Mouse (Mus musculus): ENCODE results near the gene Ncor2.
A peak's percentile ranks its signal among the peaks of the same experiment; 100 is the strongest.

Ncor2 gene

DNA sequence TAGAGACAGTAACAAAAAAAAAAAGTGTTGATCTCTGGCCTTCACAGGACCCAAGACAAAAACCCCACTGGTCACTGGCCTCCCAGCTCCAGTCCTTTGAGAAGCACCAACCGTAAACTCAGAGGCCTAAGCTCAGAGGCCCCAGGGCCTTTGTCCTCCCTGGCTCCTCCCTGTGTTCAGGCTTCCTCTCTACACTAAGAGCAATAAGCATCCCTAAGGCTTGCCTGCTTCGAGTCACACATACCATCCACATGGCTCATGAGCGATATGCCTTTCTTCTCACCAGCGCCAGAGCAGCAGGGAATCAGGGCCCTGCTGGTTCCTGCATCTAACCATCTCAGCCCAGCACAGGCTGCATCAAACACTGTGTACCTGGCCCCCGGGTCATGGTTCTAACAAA, 133.8 kb downstream of the Ncor2 start:
- no peak for ATAC-seq (ENCODE audit: insufficient number of reproducible peaks, low FRiP score, low TSS enrichment)

DNA sequence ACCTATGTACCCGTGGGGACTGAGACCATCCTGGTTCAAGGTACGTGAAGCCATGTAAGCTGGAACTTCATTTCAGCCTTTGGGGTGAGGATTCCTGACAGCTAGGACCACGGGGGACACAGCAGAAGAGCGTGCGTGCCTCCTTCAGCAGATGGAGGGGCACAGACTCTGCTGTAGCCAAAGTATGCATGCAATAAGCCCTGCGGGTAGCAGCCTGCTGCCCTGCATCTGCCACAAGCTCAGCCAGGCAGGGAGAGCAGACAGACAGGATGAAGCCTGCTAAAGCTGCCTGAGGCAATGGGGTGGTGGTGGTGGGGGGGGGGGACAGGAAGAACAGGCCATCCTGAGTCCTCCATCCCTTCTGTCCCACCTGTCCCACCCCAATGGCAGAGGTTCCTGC, 135.6 kb downstream of the Ncor2 start:
- ATAC-seq (ENCODE audit: insufficient number of reproducible peaks, low FRiP score, low TSS enrichment) = no peak

DNA sequence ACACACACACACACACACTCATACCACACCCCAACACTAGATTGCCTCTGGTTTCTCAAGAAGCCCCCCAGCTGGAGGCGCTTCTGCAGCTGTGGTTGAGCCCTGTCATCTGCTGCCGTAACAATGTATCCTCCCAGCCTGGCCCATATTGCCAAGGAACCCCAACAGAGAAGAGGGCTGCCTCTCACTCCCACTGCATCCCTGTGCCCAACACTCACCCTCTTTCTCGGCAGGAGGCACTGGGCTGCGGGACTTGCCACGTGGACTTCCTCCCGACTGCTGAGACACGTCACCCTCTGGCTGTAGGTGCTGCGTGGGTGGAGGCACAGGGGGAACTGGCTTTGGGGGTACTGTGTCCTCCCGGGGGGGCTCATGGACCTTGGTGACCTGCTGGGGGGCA, 137.4 kb downstream of the Ncor2 start:
- ATAC-seq (ENCODE audit: insufficient number of reproducible peaks, low FRiP score, low TSS enrichment) = no peak

DNA sequence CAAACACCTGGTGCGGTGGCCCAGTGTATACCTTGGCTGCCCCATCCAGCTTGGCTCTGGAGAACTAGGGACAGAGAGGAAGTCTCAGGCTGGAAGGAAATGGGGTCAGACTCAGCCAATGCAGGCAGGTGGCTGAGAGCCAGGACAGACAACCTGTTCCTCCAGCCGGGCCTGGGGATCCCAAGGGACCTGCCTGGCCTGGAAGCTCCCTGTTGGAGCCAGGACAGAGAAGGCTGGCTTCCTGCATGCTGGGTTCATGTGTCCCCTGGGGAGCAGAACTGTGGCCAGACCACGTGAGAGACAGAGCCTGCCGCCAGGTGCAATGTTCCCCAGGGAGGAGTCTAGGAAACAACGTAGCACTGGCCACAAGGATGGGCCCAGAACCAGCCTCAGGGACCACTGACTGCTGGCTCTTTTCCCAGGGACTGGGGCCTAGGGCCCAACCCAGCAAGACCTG, 138.9 kb downstream of the Ncor2 start:
- peak; percentile 54 for ATAC-seq (ENCODE audit: insufficient number of reproducible peaks, low FRiP score, low TSS enrichment)

DNA sequence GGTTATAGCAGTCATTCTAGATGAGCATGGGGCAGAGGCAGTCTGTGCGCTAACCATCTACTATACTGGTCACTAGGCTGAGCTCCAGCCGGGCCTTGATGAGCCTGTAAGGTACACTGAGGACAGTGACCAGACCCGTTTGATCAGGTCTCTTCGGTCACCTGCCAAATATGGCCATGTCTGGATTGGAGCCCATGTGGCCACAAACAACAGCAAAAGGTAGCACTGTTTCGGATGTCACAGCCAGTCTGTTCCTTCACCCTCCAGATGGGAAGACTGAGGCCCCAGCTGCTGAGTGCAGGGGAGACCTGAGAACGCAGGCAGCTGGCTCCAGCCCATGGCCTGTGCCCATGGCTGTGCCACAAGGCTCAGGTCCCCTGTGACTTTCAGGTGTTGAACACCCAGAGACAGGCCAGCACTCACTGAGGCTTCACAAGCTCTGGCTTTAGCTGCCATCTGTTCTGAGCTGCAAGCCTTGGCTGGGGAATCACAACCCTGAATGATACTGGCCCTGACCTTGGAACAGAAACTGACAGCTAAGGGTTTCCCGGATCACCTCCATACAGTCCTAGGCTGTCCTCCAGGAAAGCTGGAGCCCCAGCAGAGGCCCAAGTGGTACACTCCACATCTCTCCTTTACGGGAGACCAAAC, 139.5 kb downstream of the Ncor2 start:
- peak; percentile 53; the same call in 1 of the 2 replicates for ATAC-seq (ENCODE audit: insufficient number of reproducible peaks, low FRiP score, low TSS enrichment)

DNA sequence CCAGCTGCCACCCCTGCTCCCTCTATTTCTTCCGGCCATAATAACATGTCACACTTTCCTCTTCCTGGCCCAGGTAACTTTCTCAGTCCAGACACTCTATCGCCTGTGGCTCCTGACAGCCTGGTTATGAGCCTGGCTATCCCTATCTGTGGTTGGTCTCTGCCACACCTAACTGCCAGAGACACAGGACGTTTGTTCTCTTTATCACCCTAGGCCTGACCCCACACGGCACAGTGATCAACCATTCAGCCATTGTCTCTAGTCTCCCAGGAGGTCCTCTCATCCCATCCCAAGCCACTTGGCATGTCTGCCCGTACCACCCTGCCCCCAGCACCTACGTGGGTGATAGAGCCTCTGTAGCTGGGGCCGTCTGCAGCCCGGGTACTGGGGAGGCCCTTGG, 142.5 kb downstream of the Ncor2 start:
- no peak for ATAC-seq (ENCODE audit: insufficient number of reproducible peaks, low FRiP score, low TSS enrichment)

DNA sequence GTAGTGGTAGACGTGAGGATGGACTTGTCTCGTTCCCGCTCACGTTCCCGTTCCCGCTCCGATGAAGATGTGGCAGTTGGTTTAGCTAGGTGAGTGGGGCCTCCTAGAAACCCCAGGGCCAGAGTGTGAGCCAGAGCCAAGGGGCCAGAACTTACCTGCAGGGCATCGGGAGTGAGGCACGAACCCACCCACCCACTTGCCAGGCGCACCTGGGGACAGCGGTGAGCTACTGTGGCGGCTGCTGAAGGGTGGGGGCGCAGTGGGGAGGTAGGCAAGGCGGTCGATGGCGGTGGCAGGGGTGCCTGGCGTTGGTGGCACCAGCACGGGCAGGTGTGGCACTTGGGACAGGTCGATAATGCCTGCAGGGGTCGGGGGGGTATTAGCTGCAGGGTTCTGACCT, 150.1 kb downstream of the Ncor2 start:
- no peak for ATAC-seq (ENCODE audit: insufficient number of reproducible peaks, low FRiP score, low TSS enrichment)

DNA sequence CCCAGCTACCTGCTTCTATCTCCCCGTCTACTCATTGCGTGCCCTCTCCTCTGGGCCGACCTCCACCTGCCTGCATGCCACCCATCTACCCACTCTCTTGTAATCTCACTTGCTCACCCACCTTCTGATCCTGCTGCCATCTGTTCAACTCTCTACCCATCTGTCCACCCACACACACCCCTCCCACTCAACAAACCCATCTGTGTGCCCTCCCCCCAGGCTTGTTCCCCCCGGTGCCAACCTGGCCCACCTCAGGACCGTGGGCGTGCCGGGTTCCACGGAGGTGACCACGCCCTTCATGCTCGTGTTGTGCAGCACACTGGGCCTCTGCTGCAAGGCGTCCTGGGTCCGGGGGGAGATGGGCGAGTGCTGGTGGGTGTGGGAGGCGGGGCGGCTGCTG, 150.6 kb downstream of the Ncor2 start:
- no peak for ATAC-seq (ENCODE audit: insufficient number of reproducible peaks, low FRiP score, low TSS enrichment)

DNA sequence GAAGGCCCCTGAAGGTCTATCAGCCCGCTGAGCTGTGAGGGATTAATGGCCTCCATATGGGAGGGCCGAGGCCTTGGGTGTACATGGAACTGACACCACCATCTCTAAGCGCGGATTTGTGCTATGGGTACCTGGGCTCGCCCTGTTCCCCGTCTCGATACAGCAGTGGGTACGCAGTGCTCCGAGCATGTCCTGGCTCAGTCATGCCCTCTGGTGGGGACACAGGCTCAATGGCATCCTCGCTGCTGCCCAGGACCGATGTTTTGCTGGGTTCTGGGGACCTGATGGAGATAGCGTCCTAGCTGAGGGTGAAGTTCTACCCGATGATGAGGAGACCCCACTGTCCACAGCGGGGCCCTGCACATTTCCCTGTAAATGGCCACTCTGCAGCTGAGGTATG, 155.0 kb downstream of the Ncor2 start:
- no peak for ATAC-seq (ENCODE audit: insufficient number of reproducible peaks, low FRiP score, low TSS enrichment)

DNA sequence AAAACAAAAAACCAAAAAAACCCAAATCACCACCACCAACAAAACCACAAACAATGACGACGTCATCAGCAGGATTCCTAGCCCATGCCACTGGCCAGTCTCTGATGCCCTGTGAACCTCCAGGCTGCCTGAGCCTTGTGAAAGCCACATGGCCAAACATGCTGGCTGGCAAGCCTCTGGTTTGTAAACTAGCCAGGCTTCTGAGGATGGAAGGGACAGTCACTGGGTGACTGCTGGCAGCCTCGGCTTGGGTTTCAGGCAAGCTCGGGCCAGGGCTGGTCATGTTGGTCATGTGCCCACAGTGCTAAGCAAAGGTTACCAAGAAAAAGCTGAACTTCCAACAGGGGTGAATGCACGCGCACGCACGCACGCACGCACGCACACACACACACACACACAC, 157.7 kb downstream of the Ncor2 start:
- peak; percentile 65; the same call in 1 of the 2 replicates for ATAC-seq (ENCODE audit: insufficient number of reproducible peaks, low FRiP score, low TSS enrichment)

DNA sequence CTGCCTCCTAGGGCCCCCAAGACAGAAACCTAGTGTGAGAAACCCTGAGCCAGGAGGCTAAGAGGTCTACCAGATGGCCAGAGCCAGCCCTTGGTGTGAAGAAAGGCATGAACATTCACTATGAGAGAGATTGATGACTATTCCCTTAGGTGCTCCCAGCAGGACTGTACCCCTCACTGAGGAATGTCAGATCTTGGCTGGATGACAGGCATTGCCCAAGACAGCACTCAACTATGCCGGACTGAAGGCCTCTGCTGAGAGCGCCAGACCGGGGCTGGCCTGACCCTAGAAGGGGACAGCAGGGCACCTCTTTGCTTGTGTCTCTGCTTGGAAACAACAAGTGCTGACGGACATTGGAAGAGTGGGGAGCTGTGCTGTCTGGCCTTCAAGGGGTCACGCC, 159.9 kb downstream of the Ncor2 start:
- ATAC-seq (ENCODE audit: insufficient number of reproducible peaks, low FRiP score, low TSS enrichment) = no peak

DNA sequence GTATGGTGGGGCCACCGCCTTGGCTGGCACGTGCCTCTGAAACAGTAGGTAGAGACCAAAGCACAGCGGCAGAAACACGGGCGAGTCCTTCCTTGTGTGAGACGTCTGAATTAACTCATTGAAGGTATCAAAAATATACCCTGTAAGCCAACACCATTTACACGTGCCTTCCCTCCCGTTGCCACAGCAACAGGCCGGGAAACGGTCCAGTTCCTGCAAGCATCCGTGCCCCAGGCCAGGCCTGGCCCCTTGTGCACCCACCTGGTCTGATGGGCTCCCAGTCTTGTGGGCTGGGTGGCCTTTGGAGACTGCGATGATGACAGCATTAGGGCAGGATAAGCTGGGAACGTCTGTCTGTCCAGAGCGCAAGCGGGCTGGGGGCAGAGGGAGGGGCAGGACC, 161.7 kb downstream of the Ncor2 start:
- no peak for ATAC-seq (ENCODE audit: insufficient number of reproducible peaks, low FRiP score, low TSS enrichment)

DNA sequence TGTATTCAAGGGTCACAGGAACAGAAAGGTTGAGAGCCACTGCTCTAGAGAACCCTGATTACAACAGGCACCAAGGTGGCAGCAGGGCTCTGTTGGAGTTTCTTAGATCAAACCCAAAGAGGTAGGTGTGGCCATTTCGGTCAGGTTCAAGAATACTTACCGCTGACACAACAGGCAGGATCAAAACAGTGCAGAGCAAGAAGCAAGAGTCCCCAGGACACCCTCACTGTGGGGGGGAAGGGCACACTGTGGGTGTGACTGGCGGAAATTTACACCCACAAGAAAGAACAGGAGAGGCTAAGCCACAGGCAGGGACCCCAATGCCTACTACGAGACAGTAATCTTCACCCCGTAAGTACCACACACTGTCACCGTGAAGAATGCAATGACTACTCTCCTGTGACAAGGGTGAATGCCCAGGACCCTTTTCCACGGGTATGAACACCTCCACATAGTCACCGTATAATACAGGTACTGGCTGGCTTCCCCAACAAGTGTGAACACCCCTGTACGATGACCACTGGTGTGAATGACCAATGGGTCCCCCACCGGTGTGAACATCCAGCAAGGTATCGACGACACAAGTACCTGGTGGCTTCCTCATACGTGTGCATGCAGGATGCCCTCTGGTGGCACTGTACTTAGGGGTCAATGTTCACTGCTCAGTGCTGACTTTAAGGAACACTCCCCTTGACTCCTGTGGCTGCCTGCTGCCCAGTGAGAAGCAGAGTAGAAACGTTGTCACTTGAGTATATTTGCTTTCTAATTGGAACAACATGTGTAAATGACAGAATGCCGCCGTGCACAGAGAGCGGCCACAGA, 162.4 kb downstream of the Ncor2 start:
- no peak for ATAC-seq (ENCODE audit: insufficient number of reproducible peaks, low FRiP score, low TSS enrichment)

DNA sequence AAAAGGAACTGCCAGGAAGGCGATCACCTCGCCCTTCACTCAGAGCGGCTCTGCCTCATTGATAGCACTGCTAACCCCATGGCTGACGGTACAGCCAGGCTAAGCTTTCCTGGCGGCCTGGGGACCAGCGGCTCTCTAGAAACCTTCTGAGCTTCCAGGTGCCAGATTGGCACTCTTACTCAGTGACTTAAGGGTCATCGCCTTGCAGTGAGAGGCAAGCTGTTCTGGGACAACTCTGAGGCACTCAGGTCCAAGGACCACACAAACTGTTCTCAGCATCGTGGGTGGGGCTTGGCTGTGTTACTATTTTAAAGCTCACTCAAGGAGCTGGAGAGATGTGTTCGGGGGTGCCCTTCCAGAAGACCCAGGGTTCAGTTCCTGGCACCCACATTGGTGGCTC, 163.4 kb downstream of the Ncor2 start:
- no peak for ATAC-seq (ENCODE audit: insufficient number of reproducible peaks, low FRiP score, low TSS enrichment)

DNA sequence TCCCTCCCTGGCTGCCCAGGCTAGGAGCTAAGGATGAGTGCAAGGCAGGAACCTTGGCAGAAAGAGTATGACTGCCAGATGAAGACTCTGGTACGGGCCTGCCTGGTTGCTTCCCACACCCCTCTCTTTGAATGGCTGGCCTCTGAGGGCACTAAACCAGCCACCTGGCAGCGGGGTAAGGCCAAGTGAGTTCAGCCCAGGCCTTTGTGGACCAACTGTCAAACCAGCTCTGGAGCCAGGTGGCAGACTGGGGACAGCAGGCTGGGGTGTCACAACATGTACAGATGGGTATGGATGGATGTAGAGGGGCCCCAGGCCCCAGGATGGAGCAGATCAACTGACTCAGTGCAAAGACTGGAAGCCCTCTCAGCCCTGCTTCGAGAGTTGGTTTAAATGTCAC, 164.0 kb downstream of the Ncor2 start:
- no peak for ATAC-seq (ENCODE audit: insufficient number of reproducible peaks, low FRiP score, low TSS enrichment)

DNA sequence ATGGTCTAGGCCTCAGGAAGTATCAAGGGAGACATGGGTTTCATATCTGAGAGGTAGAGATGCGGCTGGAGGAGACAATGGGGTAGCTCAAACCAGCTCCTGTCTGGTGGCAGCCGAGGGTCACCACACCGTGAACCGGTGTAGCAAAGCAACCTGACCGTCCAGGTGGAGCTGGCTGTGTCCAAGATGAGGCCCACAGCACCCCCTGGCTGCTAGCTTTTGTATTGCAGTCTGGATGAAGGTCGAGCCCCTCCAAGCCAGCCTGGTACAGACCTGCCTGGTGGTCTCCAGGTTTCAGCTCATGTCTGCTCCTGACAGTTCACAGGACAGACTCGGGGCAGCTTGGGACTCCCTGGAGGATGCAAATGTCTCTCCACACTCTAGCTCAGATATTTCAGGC, 164.5 kb downstream of the Ncor2 start:
- 0 out of 2 replicates have a peak, but pooled peaks have one; percentile 20 for ATAC-seq (ENCODE audit: insufficient number of reproducible peaks, low FRiP score, low TSS enrichment)

DNA sequence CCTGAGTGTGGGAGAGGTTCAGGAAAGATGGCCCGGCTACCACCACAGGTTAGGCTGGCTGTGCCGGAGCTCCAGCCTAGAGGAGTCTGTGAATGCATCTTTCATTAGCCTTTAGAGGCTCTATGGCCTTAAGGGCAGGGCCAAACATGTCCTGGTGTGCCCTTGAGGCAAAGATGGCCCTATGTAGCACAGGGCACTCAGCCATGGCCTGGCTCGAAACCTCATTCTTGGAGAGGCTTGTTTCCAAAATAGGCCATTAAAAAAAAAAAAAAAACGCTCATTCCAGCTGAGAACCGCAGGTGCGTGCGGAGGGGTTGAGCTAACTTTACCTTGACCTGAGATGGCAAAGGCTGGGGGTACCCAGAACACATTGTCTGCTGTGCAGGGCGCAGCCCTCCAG, 167.4 kb downstream of the Ncor2 start:
- ATAC-seq (ENCODE audit: insufficient number of reproducible peaks, low FRiP score, low TSS enrichment) = no peak

DNA sequence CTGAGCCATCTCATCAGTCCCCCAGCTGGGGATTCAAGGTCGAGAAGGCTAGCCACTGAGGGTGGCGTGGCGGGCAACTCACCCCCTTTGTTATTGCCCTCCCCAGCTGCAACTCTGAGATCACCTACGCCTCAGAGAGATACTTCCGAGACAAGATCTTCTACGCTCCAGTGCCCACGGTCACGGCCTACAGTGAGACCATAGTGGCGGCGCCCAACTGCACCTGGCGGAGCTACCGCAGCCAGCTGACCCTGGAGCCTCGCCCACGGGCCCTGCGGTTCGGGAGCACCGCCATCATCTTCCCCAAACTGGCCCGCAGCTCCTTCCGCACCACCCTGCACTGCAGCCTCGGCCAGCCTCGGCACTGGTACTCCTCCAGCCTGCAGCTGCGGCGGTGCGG, 167.9 kb downstream of the Ncor2 start:
- ATAC-seq (ENCODE audit: insufficient number of reproducible peaks, low FRiP score, low TSS enrichment) = no peak

DNA sequence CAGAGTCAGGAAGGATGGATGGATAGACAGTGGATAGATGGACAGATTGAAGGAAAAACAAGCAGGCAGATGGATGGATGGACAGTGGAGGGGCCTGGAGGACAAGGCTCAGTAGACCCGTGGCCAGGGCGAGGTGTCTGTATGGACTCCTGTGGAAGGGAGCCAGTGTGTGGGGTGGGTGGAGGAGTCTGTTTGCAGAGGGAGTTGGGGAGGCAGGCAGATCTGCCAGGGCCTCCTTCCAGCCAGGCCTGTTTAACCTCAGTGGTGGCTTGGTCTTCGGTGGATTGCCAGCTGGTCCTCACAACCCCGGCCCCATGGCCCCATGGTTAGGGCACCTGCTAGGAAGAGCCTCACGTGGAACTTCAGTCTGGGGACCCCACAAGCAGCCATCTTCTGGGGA, 172.1 kb downstream of the Ncor2 start:
- ATAC-seq (ENCODE audit: insufficient number of reproducible peaks, low FRiP score, low TSS enrichment) = no peak

DNA sequence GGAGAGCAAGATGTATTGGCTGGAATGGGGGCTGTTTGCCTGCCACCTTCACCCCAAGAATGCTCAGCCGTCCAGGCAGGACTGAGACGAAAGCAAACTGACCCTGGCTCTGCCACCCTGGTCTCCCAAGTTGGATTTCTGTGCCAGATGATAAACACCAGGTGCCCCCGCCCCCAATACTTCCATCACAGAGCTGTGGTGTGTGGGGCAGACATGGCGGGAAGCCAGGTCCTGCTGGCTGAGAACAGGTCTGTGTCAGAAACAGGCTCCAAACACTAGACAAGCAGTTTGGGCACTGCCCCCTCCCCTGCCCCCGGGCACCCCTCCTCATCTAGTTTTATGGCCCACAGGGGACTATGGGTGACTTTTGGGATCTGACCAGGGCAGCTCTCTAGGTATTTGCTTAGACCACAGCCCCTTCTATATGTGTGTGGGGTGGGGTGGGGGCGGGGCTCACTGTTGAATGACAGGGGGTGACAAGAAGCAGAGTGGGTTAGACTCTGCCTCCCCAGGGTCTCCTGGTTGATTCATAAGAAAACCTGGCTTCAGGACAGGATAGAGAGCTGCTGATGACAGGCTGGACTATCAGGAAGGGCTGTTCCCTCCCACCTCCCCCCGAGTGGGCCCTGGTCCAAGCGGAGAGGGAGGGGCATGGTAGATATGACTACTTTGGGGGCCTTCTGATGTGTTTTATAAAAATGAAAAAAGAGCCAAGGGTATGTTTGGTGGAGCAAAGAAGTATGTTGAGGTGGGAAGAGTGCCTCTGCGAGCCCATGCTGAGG, 173.0 kb downstream of the Ncor2 start:
- ATAC-seq (ENCODE audit: insufficient number of reproducible peaks, low FRiP score, low TSS enrichment) = no peak

DNA sequence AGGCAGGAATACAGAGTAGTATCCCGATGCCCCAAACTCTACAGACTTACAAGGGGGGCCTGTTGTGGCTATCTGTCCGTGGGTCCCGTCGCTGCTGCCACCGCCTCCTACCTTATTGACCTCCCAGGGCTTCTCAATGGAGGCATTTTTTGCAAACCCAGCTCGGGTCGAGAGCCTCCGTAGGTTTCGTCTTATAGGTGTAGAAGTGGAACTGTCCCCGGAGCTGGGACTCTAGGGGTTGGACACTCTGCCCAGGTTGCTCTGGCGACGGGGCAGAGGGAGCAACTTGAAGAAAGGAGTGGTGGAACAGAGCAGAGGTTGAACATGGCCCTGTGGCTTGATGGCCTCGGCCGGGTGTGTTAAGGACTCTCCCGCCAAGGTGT, 175.2 kb downstream of the Ncor2 start:
- ATAC-seq (ENCODE audit: insufficient number of reproducible peaks, low FRiP score, low TSS enrichment) = no peak

Data from cerebellum, adult (tissue).